Mouse (Mus musculus) kidney, embryonic 15.5 days (tissue): ENCODE results near the gene Cacna1f. TPM values are rescaled to one million over a fixed set of nuclear protein-coding genes. Genes with fewer than 3 reads are reported as not detected.

Source experiments
- ATAC-seq: fragments of 200-750 bp; cut with Nextera tagmentation; replicated peaks from 2 replicates; pipeline ENCODE4 v1.8.0; 2017; ENCODE audit warnings: moderate TSS enrichment; ENCODE audit not compliant: low FRiP score
- H3K27ac ChIP-seq: fragments of 300-500 bp; sonication (generic); 2 replicates; pipeline ENCODE4 v1.5.1; 2015; ENCODE audit warnings: mild to moderate bottlenecking, inconsistent platforms
- H3K27me3 ChIP-seq: fragments of 300-500 bp; sonication (generic); 2 replicates; pipeline ENCODE4 v1.6.1; 2015; ENCODE audit warnings: inconsistent platforms
- H3K36me3 ChIP-seq: fragments of 300-500 bp; sonication (generic); 2 replicates; pipeline ENCODE4 v1.6.1; 2015; ENCODE audit warnings: inconsistent platforms
- H3K4me1 ChIP-seq: fragments of 300-500 bp; sonication (generic); 2 replicates; pipeline ENCODE4 v1.6.1; 2015; ENCODE audit warnings: inconsistent platforms
- H3K4me2 ChIP-seq: fragments of 300-500 bp; sonication (generic); 2 replicates; pipeline ENCODE4 v1.6.1; 2015; ENCODE audit warnings: moderate library complexity, mild to moderate bottlenecking, inconsistent platforms
- H3K4me3 ChIP-seq: fragments of 300-500 bp; sonication (generic); replicated peaks from 2 replicates; pipeline ENCODE4 v1.5.1; 2015; ENCODE audit warnings: mild to moderate bottlenecking, inconsistent platforms
- H3K9ac ChIP-seq: fragments of 300-500 bp; sonication (generic); 2 replicates; pipeline ENCODE4 v1.6.1; 2015; ENCODE audit warnings: mild to moderate bottlenecking, inconsistent platforms
- H3K9me3 ChIP-seq: fragments of 300-500 bp; sonication (generic); replicated peaks from 2 replicates; pipeline ENCODE4 v1.6.1; 2016; ENCODE audit warnings: inconsistent platforms
- WGBS: fragments of 180-500 bp; shearing (Covaris S2); methylation state at CpG from one replicate; pipeline ENCODE4 v1.1.7; 2015; ENCODE audit warnings: mixed read lengths; 5-methylcytosine and 5-hydroxymethylcytosine counted together
- polyA plus RNA-seq: library from polyadenylated mRNA; unstranded; fragments of >200 nt; fragmentation: Nextera tagmentation; extraction: Ambion mirVana; gene quantifications from 2 replicates; pipeline ENCODE4 v1.2.1, GENCODE M21; 2015

The Cacna1f gene
- polyA plus RNA-seq, 1 experiment from 2014 or later: not detected

DNA sequence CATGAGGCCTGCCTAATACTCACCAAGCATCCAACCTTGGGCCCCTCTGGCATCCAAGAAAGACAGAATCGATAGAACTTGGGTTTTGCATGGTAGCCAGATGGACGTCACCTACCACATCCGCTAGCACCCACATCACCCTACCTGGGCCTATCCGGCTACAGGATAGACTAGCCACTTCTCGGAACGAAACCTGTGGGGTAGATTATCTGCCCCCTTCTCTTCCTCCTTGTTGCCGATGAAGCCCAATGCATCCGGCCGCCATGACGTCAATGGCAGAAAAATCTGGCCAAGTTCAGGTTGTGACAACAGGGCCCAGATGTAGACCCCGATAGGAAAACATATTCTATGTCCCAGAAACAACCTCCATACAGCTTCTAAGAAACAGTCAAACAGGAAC, 23.0 kb upstream of the Cacna1f start:
- Histone ChIP-seq H3K9ac (no peak overlapping the region), H3K4me1 (no peaks in the 10 kb centered on the region), H3K27ac (no peak overlapping the region), H3K4me3 (no peak overlapping the region), H3K36me3 (no peaks in the 10 kb centered on the region), H3K27me3 (no peaks in the 10 kb centered on the region), H3K4me2 (no peak overlapping the region), H3K9me3 (no peaks in the 10 kb centered on the region)
- ATAC-seq: no peak
- WGBS: 93% methylated on average over 11 of the region's 11 CpGs

- ATAC-seq: no peak
- Histone ChIP-seq H3K9ac (no peak overlapping the region), H3K27ac (no peak overlapping the region), H3K4me3 (no peak overlapping the region), H3K27me3 (no peaks in the 10 kb centered on the region), H3K4me2 (no peak overlapping the region), H3K4me1 (no peaks in the 10 kb centered on the region), H3K36me3 (no peaks in the 10 kb centered on the region), H3K9me3 (no peaks in the 10 kb centered on the region)
- 75% methylated on average over 5 of the region's 5 CpGs for WGBS
Observed at GRCm38 (mm10) chrX:7586356-7586755, 20.5 kb upstream of the Cacna1f start.

DNA sequence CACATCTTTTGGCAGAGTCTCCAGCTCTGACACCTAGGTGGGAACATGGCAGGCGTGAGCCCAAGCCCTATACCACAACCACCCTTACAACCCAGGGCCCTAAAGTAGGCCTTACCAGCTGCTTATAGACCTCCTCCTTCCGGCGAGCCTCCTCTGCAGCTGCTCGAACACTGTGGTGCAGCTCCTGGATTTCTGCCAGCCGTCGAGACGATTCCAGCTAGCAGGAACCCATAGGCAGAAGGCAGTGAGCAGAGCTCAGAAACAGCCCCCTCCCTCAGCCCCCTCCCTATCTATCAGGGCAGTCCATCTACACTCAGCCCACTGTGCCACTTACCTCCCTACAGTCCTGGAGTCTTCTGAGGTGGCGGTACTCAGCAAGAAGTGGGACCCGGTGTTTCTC, 11.5 kb upstream of the Cacna1f start:
- 89% methylated on average over 9 of the region's 9 CpGs for WGBS
- no peak overlapping the region for H3K9ac ChIP-seq
- H3K27ac ChIP-seq: no peak overlapping the region
- H3K27me3 ChIP-seq: no peaks in the 10 kb centered on the region
- no peak overlapping the region for H3K4me3 ChIP-seq
- ATAC-seq: no peak
- H3K9me3 ChIP-seq: no peaks in the 10 kb centered on the region
- no peak overlapping the region for H3K4me2 ChIP-seq
- H3K36me3 ChIP-seq: peaks cover 50% of the 10 kb centered on the region
- no peaks in the 10 kb centered on the region for H3K4me1 ChIP-seq

DNA sequence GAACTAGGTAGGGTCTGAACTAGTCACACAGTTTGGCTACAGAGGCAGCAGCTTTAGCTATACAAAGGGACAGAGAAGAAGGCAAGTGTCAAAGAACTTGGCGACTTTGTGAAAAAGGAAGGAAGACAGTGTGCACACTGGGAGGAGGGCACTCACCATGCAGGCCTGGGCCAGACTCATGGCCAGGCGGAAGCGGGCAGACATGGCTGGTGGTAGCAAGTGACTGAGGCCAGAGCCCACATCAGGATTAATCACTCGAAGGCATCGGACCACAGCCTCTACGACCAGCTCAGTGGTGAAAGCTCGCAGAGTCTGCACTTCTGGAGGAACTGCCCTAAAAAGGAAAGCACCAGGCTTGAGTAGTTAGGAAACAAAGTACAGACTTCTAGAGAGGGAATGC, 2.9 kb upstream of the Cacna1f start:
- Histone ChIP-seq H3K27me3 (no peaks in the 10 kb centered on the region; the same call in 1 of the 2 replicates), H3K27ac (no peak overlapping the region), H3K9ac (no peak overlapping the region), H3K4me3 (peak overlapping the region; percentile 52; the same call in 1 of the 2 replicates), H3K9me3 (no peaks in the 10 kb centered on the region), H3K36me3 (peaks cover 18% of the 10 kb centered on the region; the same call in 1 of the 2 replicates), H3K4me1 (0 out of 2 replicates have a peak, but pooled peaks cover 6% of the 10 kb centered on the region), H3K4me2 (peak overlapping the region; percentile 58)
- ATAC-seq: no peak
- WGBS: 91% methylated on average over 7 of the region's 7 CpGs

DNA sequence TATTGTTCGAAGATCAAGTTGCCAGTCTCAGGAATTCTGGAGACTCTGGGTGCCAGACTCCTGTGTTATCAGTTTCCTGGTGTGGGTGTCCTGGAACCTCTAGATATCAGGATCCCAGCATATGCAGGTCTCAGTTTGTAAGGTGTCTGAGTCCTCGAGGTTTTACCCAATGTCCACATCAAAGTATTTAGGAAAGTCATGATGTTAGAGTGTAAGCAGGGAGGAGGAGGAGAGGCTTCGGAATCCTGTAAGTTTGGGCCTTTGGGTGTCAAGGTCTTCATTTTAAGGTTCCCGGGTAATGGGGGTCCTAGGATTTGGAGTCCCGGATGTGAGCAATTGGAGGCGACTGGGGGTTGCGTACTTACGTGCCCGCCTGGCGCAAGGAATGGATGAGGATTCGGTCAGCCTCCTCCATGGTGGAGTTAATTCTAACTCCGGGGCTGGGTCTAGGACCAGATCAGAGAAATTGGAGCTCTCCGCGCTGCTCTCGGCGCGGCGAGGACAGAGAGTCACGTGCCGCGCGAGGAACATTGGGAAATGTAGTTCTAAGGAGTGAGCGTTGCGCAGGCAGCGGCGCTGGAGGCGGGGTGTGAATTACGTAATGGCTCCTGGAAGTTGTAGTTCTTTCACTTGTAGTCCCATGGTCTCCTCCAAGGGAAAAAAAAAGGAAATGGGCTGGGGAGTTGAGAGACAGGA, 1.9 kb upstream of the Cacna1f start, which contains the start of gene Ccdc22:
TSS of gene Ccdc22 (minus strand) at position 639 of the 696 bp plus-strand sequence.
- Histone ChIP-seq H3K4me2 (peak within 1 kb of the TSS; percentile 58), H3K9ac (peak within 1 kb of the TSS; percentile 42), H3K4me1 (0 out of 2 replicates have a peak, but pooled peaks cover 6% of the 10 kb centered on the region), H3K27me3 (no peaks in the 10 kb centered on the region; the same call in 1 of the 2 replicates), H3K27ac (peak within 1 kb of the TSS; percentile 51; the same call in 1 of the 2 replicates), H3K36me3 (0 out of 2 replicates have a peak, but pooled peaks cover 9% of the 10 kb centered on the region), H3K9me3 (no peaks in the 10 kb centered on the region), H3K4me3 (peak within 1 kb of the TSS; percentile 52)
- whole genome bisulfite sequencing: 20% methylated on average over 28 of the region's 28 CpGs
- peak; percentile 95 for ATAC-seq

DNA sequence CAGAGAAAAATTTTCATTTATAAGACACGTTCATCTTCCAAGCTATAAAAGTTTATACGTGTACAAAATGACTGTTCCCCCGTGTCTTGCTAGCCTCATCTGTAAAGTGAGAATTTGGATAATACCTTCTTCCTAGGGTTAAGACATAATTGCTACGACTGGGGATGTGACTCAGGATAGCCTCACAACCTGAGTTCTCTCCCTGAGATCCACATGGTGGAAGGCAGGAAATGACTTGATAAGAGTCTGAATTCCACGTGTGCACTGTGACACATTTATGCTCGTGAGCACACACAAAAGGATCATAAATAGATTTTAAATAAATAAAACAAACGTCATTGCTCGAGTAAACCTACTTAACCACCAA, 1.3 kb upstream of the Cacna1f start:
- Histone ChIP-seq H3K36me3 (0 out of 2 replicates have a peak, but pooled peaks cover 9% of the 10 kb centered on the region), H3K27me3 (no peaks in the 10 kb centered on the region; the same call in 1 of the 2 replicates), H3K27ac (no peak overlapping the region), H3K9ac (no peak overlapping the region), H3K9me3 (no peaks in the 10 kb centered on the region), H3K4me2 (peak overlapping the region; percentile 58; the same call in 1 of the 2 replicates), H3K4me3 (peak overlapping the region; percentile 52), H3K4me1 (0 out of 2 replicates have a peak, but pooled peaks cover 6% of the 10 kb centered on the region)
- WGBS: 46% methylated on average over 8 of the region's 8 CpGs
- ATAC-seq: peak; percentile 28; the same call in 1 of the 2 replicates

DNA sequence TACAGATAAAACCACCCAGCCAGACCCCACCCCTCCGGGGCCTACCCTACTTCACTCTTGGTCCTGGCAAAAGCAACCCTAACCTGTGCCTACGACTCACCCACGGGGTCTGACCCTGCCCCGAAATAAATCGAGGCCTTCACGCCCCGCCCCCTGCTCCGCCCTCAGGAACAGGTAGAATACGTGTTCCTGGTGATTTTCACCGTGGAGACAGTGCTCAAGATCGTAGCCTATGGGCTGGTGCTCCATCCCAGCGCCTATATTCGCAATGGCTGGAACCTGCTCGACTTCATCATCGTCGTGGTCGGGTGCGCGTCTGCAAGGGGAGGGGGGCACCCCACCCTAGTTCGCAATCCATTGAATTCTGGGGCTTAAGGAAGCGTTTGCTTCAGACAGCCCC, 3.2 kb downstream of the Cacna1f start:
- Histone ChIP-seq H3K4me3 (peak overlapping the region; percentile 44), H3K27me3 (no peaks in the 10 kb centered on the region; the same call in 1 of the 2 replicates), H3K27ac (no peak overlapping the region), H3K9me3 (no peaks in the 10 kb centered on the region), H3K4me1 (no peaks in the 10 kb centered on the region), H3K4me2 (peak overlapping the region; percentile 84), H3K36me3 (no peaks in the 10 kb centered on the region), H3K9ac (no peak overlapping the region)
- 15% methylated on average over 21 of the region's 21 CpGs for WGBS
- no peak for ATAC-seq

DNA sequence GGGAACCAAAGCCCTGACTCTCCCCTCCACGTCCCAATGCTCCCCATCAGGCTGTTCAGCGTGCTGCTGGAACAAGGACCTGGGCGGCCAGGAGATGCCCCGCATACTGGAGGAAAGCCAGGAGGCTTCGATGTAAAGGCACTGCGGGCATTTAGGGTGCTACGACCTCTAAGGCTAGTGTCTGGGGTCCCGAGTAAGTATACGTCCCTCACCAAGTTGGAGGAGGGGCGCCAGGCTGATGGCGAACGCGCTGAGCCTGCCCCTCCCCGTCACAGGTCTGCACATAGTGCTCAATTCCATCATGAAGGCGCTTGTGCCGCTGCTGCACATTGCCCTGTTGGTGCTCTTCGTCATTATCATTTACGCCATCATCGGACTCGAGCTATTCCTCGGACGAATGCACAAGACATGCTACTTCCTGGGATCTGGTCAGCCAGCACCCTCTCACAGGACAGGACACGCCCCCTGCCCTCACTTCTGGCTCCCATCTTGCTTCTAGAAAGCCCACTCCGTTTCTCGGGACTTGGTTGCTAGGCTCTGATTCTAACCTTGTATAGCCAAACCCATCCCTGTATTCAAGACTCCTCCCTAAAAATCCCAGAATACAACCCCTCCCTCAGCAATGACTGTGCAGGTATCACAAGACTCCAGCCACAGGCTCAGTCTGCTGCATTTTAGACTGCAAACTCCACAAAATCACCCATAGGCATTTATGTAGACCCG, 3.8 kb downstream of the Cacna1f start:
- H3K4me3 ChIP-seq: peak overlapping the region; percentile 44
- no peak overlapping the region for H3K27ac ChIP-seq
- no peaks in the 10 kb centered on the region for H3K4me1 ChIP-seq
- no peak for ATAC-seq
- no peaks in the 10 kb centered on the region for H3K36me3 ChIP-seq
- H3K9ac ChIP-seq: no peak overlapping the region
- WGBS: 21% methylated on average over 26 of the region's 26 CpGs
- no peaks in the 10 kb centered on the region for H3K9me3 ChIP-seq
- peak overlapping the region; percentile 84 for H3K4me2 ChIP-seq
- H3K27me3 ChIP-seq: no peaks in the 10 kb centered on the region; the same call in 1 of the 2 replicates

DNA sequence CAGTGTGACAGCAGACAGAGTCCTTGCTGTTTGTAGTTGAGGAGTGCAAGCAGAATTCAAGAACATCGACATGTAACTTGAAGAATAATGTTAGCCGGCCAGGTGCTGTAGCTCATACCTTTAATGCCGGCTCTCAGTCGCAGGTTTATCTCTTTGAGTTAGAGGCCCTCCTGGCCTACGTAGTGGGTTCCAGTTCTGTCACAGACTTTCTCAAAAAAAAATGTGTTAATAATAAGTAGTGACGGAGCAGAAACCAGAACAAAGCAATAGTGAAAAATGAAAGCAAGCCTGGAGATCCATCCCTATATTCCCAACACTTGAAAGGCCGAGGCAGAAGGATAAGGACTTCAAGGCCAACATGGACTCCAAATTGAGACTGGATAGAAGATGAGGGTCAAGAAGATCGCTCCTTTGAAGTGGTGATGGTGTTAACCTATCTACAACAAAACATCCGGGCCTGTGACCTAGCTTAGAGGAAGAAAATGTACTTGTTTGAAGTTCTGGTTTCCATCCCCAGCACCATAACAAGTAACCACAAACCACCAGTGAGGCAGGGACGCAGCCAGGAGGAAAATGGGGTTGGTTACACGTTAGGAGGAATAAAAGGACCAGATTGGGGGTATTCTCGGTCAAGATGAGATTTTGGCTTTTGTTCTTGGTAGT, 11.1 kb downstream of the Cacna1f start:
- no peaks in the 10 kb centered on the region for H3K9me3 ChIP-seq
- H3K27me3 ChIP-seq: no peaks in the 10 kb centered on the region
- H3K4me3 ChIP-seq: no peak overlapping the region
- H3K4me1 ChIP-seq: no peaks in the 10 kb centered on the region
- no peak for ATAC-seq
- H3K4me2 ChIP-seq: no peak overlapping the region
- no peak overlapping the region for H3K9ac ChIP-seq
- H3K27ac ChIP-seq: no peak overlapping the region
- H3K36me3 ChIP-seq: no peaks in the 10 kb centered on the region
- 78% methylated on average over 12 of the region's 12 CpGs for WGBS

- no peak for ATAC-seq
- no peaks in the 10 kb centered on the region for H3K4me1 ChIP-seq
- no peaks in the 10 kb centered on the region for H3K9me3 ChIP-seq
- WGBS: 87% methylated on average over 6 of the region's 6 CpGs
- no peaks in the 10 kb centered on the region for H3K27me3 ChIP-seq
- H3K36me3 ChIP-seq: no peaks in the 10 kb centered on the region
- H3K4me3 ChIP-seq: no peak overlapping the region
- no peak overlapping the region for H3K4me2 ChIP-seq
- no peak overlapping the region for H3K27ac ChIP-seq
- H3K9ac ChIP-seq: no peak overlapping the region
Observed at GRCm38 (mm10) chrX:7632560-7632959, 25.7 kb downstream of the Cacna1f start.

DNA sequence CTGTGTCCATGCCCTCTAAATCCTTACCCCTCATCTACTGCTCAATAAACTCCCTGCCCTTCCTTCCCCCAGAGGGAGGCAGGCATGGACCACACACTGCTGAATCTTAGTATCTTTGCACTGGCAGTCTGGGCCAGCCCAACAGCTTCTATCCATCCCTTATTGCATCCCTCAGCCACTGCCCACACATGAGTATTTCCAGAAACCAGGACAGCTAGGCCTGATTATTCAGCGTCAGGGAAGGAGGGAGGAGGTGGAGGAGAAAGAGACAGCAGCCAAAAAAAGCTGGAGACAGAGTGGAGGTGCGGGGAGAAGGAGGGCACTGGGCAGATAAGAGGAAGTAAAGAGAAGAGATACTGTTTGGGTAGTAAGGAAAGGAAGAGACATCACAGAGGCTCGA, 28.2 kb downstream of the Cacna1f start:
- Histone ChIP-seq H3K27me3 (peaks cover 12% of the 10 kb centered on the region), H3K36me3 (no peaks in the 10 kb centered on the region), H3K27ac (no peak overlapping the region), H3K4me3 (no peak overlapping the region), H3K9me3 (no peaks in the 10 kb centered on the region), H3K4me1 (no peaks in the 10 kb centered on the region), H3K4me2 (no peak overlapping the region), H3K9ac (no peak overlapping the region)
- 72% methylated on average over 3 of the region's 3 CpGs for WGBS
- no peak for ATAC-seq
